Mouse (Mus musculus) hindbrain, embryonic 15.5 days (tissue): ENCODE results near the gene Pank1. TPM values are rescaled to one million over a fixed set of nuclear protein-coding genes. Genes with fewer than 3 reads are reported as not detected.
A peak's percentile ranks its signal among the peaks of the same experiment; 100 is the strongest.

Experiments
- ATAC-seq: fragments of 200-750 bp; cut with Nextera tagmentation; 2 replicates; pipeline ENCODE4 v1.8.0; 2017; ENCODE audit warnings: low read depth, moderate number of reproducible peaks, moderate TSS enrichment; ENCODE audit not compliant: low FRiP score
- H3K27ac ChIP-seq: fragments of 300-500 bp; sonication (generic); replicated peaks from 2 replicates; pipeline ENCODE4 v1.5.1; 2015; ENCODE audit warnings: mild to moderate bottlenecking, inconsistent platforms
- H3K27me3 ChIP-seq: fragments of 300-500 bp; sonication (generic); 2 replicates; pipeline ENCODE4 v1.6.1; 2015; ENCODE audit warnings: control low read depth, inconsistent platforms
- H3K36me3 ChIP-seq: fragments of 300-500 bp; sonication (generic); 2 replicates; pipeline ENCODE4 v1.6.1; 2015; ENCODE audit warnings: control low read depth, inconsistent platforms
- H3K4me1 ChIP-seq: fragments of 300-500 bp; sonication (generic); replicated peaks from 2 replicates; pipeline ENCODE4 v1.6.1; 2015; ENCODE audit warnings: control low read depth, inconsistent platforms
- H3K4me2 ChIP-seq: fragments of 300-500 bp; sonication (generic); 2 replicates; pipeline ENCODE4 v1.6.1; 2015; ENCODE audit warnings: moderate library complexity, mild to moderate bottlenecking, inconsistent platforms
- H3K4me3 ChIP-seq: fragments of 300-500 bp; sonication (generic); 2 replicates; pipeline ENCODE4 v1.5.1; 2015; ENCODE audit warnings: mild to moderate bottlenecking, inconsistent platforms
- H3K9ac ChIP-seq: fragments of 300-500 bp; sonication (generic); 2 replicates; pipeline ENCODE4 v1.6.1; 2015; ENCODE audit warnings: inconsistent platforms
- H3K9me3 ChIP-seq: fragments of 300-500 bp; sonication (generic); 2 replicates; pipeline ENCODE4 v1.6.1; 2016; ENCODE audit warnings: control low read depth, inconsistent platforms
- WGBS: fragments of 180-500 bp; shearing (Covaris S2); methylation state at CpG from one replicate; pipeline ENCODE4 v1.1.7; 2015; 5-methylcytosine and 5-hydroxymethylcytosine counted together
- microRNA counts: library from miRNA; unstranded; fragments of <30 nt; microRNA quantifications from one replicate; lab custom pipeline; 2016
- microRNA-seq: library from miRNA; unstranded; fragments of <30 nt; microRNA quantifications from one replicate; pipeline ENCODE4, GENCODE M21; 2016
- polyA plus RNA-seq: library from polyadenylated mRNA; unstranded; fragments of >200 nt; fragmentation: Nextera tagmentation; extraction: Ambion mirVana; gene quantifications from 2 replicates; pipeline ENCODE4 v1.2.1, GENCODE M21; 2015

Pank1 gene
- polyA plus RNA-seq, 1 experiment from 2014 or later: 10.3 TPM

GRCm38 (mm10) chr19:34758754-34759153, 120.5 kb downstream of the Pank1 start:
- Histone ChIP-seq H3K9ac (no peak overlapping the region), H3K4me3 (no peak overlapping the region), H3K4me2 (no peak overlapping the region), H3K36me3 (no peaks in the 10 kb centered on the region), H3K9me3 (no peaks in the 10 kb centered on the region), H3K4me1 (no peaks in the 10 kb centered on the region), H3K27ac (no peak overlapping the region), H3K27me3 (no peaks in the 10 kb centered on the region)
- 90% methylated on average over 1 of the region's 1 CpGs for WGBS
- no peak for ATAC-seq

MicroRNAs encoded within 50 kb of the gene (microRNA counts, 519-probe panel; counts per million panel counts)
- microRNA mmu-miR-107 (lab: Ali Mortazavi, UCI): 3,695 counts per million, percentile 76 among the panel's probes with 10 or more counts

Small RNA genes within 50 kb of the gene (microRNA-seq; reads per million reads assigned to microRNA genes)
- gene Mir107: 2,128 reads per million, percentile 84 among the genes with 10 or more reads in this experiment

Other genes starting within 250 kb of the Pank1 start
- 0.34 and 0.38 TPM in 2 replicates for gene Ifit1bl2, start 238.7 kb downstream of the Pank1 start, polyA plus RNA-seq
- gene Ifit1, start 238.6 kb downstream of the Pank1 start, polyA plus RNA-seq: 0.31 and 0.93 TPM in 2 replicates
- 2.7 and 2.8 TPM in 2 replicates for gene Slc16a12, start 132.2 kb downstream of the Pank1 start, polyA plus RNA-seq
- gene Kif20b, start 42.9 kb upstream of the Pank1 start, polyA plus RNA-seq: 12.1 and 15.9 TPM in 2 replicates